Mouse (Mus musculus) brain, embryonic 14.5 days (tissue): ENCODE measurements at regions not wholly inside any gene's neighbourhood (a gene's known extent, or its start where the extent isn't known, plus 50 kb on each side); places are given as distances from the start of the nearest gene placed in this dataset.

Source experiments
- DNase-seq: peaks from one replicate; pipeline ENCODE4 v3.0.0-alpha.2; 2011; ENCODE audit warnings: low read depth
- CTCF ChIP-seq: fragments of 200-500 bp; IDR thresholded peaks from 2 replicates; pipeline ENCODE4 v1.5.1; 2012; ENCODE audit warnings: inconsistent platforms, mild to moderate bottlenecking, moderate library complexity, borderline replicate concordance; ENCODE audit not compliant: insufficient read depth, insufficient read length; ENCODE audit errors: extremely low read depth
- POLR2A ChIP-seq: fragments of 200-500 bp; IDR thresholded peaks from 2 replicates; pipeline ENCODE4 v1.6.1; 2012; ENCODE audit warnings: mild to moderate bottlenecking, inconsistent platforms, borderline replicate concordance; ENCODE audit not compliant: poor library complexity, insufficient read depth, insufficient read length, severe bottlenecking; ENCODE audit errors: extremely low read depth

DNA sequence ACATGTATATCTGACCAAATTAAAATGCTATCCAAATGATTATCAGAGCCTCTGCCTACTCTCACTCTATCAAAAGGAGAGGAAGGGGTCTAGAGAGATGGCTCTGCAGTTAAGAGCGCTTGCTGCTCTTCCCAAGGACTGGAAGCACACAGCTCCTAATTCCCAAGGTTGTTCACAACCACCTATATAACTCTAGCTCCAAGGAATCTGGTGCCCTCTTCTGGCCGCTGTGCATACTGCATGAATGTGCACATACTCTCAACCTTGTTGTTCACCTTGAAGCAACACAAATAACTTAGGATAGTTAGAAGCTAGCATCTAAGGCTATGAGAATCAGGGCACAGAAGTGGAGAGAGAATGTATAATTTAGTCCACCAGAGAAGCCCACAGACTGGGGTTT, 86.6 kb upstream of the Paip1 start:
- TF ChIP-seq POLR2A (no peak), CTCF (peak; percentile 68; the same call in 1 of the 2 replicates)
- peak; percentile 53 for DNase-seq

- TF ChIP-seq POLR2A (no peak), CTCF (no peak)
- DNase-seq = no peak
These were observed 85.6 kb upstream of the Paip1 start for GRCm38 (mm10) chr13:119342761-119343160.

DNA sequence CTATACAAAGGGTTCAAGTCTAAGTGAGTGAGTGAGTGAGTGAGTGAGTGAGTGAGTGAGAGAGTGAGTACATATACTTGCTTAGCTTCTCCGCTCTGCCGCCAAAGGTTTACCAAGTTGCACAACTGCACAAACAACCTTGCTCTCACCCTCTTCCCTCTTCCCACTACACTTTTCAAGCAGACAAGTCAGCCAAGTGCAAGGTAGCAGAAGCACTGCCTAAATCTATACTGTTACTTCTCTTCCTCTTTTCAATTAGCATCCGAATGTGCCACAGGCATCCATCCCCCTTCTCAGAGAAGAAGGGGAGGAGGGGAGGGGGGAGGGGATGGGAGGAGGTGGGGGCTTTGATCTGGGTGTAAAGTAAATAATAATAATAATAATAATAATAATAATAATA, 80.4 kb upstream of the Paip1 start:
- no peak for TF ChIP-seq POLR2A
- TF ChIP-seq CTCF = no peak
- no peak for DNase-seq

- DNase-seq = peak; percentile 53
- no peak for TF ChIP-seq POLR2A
These were observed 77.1 kb upstream of the Paip1 start for GRCm38 (mm10) chr13:119351346-119351745.

DNA sequence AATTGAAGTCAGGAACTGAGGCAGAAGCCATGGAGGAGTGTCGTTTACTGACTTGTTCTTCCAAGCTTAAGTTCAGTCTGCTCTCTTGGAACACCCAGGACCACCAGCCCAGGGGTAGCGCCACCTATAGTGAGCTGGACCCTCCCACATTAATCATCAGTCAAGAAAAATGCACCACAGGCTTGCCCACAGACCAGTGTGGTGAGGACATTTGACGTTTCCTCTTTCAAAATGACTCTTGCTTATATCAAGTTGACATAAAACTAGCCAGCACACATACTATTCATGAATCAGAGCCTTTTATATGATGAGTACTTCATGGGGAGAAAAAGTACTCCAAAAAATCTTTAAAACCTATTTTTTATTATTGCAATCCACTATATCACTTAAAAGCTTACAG, 69.7 kb upstream of the Paip1 start:
- no peak for DNase-seq
- no peak for TF ChIP-seq CTCF
- TF ChIP-seq POLR2A = no peak

GRCm38 (mm10) chr13:119363379-119363778, 65.0 kb upstream of the Paip1 start:
- no peak for TF ChIP-seq CTCF
- DNase-seq = peak; percentile 60

DNA sequence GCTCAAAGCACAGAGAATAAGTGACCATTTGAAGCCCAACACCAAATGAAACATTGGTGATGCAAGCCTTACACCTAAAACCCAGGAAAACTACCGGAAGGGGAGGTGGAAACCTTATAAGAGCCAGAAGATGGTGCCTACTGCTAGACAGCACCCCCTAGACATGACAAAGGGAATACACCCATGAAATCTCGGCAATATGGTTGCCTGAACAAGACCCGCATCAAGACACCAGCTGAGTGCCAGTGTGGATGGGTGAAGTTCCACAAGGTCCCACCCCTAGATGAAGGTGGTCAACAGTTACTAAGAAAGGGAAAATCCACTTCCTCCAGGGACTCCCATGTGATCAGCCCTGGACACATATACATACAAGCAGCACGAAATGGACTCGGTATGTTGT, 64.2 kb upstream of the Paip1 start:
- no peak for DNase-seq

DNA sequence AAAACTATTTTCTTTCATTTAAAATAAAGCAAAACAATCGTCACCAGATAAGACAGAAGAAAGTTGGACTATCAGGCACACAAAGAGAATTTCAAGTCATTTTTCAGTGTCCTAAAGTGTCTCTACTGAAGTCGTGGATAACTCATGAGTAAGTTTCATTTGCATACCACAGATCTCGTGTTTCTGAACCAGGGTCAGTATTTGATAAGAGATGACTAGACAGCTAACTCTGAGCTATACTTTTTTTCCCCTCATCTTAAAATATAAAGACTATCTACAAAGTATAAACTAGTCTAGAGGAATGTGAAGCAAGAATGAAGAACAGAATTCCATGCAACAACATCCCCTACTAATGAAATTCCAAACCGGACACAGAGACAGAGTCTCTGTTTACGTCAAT, 60.9 kb upstream of the Paip1 start:
- TF ChIP-seq POLR2A = no peak
- TF ChIP-seq CTCF = no peak
- DNase-seq = no peak

More for the DNA sequence above, 64.2 kb upstream of the Paip1 start:
- TF ChIP-seq CTCF (no peak), POLR2A (no peak)

DNA sequence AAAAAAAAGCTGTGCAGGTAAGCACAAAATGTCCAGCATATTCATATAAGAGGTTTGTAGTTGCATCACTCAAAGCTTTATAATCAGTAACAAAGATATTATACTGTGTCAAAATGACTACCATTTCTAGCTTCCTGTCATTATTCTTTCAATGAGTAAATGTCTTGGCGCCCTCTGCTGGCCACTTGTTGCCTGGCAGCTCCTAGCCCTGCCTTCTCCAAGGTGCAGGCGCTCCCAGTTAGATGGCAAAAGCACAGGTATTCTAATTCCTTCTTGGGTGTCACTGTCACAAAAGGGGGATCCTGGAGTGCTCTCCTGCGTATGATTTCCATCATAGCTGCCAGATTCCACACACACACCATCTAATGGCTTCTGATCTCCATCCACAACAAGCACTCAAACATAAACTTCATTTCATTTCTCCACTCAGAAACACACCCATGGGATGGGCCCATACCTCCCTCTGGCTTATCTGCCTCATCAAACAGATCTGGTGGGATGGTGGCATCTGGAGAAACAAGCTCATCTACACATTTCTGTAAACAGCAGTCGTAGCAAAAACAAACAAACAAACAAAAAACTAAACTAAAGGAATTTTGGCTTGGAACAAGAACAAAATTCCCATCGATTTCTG, 49.9 kb upstream of the Paip1 start:
- DNase-seq = peak; percentile 66

More for the DNA sequence above, 49.9 kb upstream of the Paip1 start:
- TF ChIP-seq POLR2A = no peak
- TF ChIP-seq CTCF = peak; percentile 81
